Mouse (Mus musculus): ENCODE data around the gene Golt1a.
A peak's percentile ranks its signal among the peaks of the same experiment; 100 is the strongest.

The Golt1a gene

DNA sequence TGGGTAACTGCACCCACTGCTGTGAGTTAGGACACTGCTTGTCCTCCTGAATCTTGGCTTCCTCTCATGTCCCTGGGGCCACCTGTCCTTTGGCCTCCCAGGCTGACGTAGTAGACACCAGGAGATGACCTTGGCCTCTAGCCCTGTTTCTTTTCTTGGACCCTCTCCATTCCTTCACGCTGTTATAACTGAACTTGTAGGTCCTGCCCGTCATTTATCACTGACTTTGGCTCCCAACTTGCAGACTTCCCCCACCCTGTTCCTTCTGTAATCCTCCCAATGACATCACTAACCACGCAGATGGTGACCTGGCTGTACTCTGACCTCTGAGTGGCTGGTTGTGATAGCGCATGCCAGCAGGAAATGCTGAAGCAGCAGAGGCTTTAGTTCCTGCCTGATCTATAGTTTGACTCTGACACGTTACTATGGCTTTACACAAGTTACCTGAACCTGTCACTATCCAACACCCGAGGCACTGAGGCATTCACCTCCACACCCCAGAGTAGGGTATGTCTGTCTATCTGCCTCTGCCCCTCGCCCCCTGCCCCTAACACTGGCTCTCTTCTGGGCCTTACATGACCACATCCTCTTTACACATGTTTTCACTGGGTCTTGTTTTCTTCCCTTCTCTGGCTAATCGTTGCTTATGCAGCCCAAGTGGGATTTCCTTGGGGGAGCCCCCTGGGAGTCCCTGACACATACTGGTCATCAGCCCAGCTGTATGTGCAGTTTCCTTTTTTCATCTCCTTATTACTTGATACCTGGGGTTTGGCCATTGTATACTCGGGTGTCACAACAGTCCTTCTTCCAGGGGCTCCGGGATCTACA, 38.3 kb downstream of the Golt1a start:
- DNase-seq (ENCODE audit: low spot score) = no peak

- DNase-seq (ENCODE audit: low spot score) = no peak
Observed at GRCm38 (mm10) chr1:133350210-133350609, 40.6 kb downstream of the Golt1a start, which contains the start of gene Ren1. TSS of gene Ren1 (plus strand) at chr1:133350510.

DNA sequence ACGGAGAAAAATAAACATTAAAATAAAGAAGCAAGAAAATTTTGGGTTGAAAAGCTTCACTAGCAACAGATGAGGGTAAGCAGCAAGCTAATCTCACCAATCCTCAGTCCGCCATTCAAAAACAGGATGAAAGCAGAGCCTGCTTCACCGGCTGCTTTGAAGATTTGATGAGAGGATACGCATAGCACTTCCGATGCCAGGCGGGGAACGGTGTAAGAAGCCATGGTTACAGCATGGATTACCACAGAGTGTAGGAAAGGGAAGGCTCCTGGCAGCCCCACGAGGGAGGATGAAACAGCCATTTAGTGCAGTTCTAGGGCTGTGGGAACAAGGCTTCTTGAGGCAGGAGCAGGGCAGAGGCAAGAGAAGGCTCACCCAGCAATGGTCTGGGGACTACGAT, 42.2 kb downstream of the Golt1a start:
- no peak for DNase-seq (ENCODE audit: low spot score)

GRCm38 (mm10) chr1:133353371-133353809, 43.8 kb downstream of the Golt1a start:
- peak; percentile 50 for DNase-seq (ENCODE audit: low spot score)

- no peak for DNase-seq (ENCODE audit: low spot score)
Observed at GRCm38 (mm10) chr1:133355469-133355868, 45.9 kb downstream of the Golt1a start.

DNA sequence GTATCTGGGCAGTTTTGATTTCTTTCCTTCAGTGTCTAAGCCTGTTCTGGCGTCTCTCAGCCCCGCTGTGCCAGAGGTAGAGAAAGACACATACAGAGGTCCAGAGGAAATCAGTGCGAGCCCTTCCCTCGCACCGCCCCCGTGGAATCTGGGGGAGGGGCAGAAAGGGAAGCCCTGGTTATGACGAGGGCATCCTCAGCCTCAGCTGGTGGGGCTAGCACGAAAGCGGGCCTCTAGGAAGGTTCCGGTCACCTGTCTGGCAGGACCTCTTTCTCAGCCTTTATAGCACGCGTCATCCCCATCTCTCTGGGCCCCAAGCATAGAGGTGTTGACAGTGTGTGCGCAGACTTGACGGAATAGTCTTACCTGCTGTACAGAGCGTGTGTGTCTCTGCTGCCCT, 46.3 kb downstream of the Golt1a start:
- no peak for DNase-seq (ENCODE audit: low spot score)

- no peak for DNase-seq (ENCODE audit: low spot score)
Observed at GRCm38 (mm10) chr1:133356330-133356729, 46.7 kb downstream of the Golt1a start.

DNA sequence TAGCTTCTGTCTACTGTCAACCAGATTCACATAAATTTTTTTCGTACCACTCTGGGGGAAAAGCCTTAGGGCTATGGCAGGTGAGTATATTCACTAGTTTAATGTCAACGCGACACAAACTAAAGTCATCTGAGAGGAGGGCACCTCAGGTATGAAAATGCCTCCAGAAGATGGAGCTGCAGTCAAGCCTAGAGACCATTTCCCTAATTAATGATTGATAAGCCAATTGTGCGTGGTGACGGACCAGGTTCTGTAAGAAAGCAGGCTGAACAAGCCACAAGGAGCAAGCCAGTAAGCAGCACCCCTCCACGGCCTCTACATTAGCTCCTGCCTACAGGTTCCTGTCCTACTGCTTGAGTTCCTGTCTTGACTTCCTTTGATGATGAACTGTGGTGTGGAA, 51.4 kb downstream of the Golt1a start:
- no peak for DNase-seq (ENCODE audit: low spot score)

GRCm38 (mm10) chr1:133362103-133362502, 52.5 kb downstream of the Golt1a start:
- no peak for DNase-seq (ENCODE audit: low spot score)

DNA sequence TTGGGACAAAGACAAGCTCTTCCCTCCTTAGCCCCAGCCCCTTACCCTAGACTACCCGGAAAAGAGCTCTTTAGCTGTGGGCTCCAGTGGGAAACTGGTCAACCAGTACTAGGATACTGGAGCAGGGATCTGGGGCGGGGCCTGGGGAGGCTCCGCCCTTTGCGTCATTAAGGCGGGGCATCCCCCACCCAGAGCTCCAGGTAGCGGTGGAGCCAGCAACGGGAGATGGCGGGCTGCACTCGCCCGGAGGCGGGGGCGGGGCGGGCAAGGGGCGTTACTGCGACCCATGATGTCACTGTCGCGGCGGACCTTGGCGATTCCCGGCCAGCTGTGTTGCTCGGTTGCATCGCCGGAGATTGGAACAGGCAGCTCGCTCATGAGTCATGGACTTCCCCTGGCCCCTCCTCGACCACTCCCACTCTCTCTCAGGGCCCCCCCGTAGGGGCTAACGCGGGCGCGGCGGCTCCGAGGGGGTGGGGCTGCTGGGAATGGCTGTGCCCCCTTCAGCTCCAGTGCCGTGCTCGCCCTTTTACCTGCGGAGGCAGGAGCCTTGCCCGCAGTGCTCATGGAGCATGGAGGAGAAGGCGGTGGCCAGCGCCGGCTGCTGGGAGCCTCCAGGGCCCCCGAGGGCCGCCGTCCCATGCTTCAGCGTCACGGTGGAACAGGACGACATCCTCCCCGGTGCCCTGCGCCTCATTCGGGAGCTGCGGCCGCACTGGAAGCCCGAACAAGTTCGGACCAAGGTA, 53.8 kb downstream of the Golt1a start, which contains the start of gene Etnk2:
TSS of gene Etnk2 (plus strand) at position 297 of the 746 bp plus-strand sequence.
- peak; percentile 88 for DNase-seq (ENCODE audit: low spot score)

DNA sequence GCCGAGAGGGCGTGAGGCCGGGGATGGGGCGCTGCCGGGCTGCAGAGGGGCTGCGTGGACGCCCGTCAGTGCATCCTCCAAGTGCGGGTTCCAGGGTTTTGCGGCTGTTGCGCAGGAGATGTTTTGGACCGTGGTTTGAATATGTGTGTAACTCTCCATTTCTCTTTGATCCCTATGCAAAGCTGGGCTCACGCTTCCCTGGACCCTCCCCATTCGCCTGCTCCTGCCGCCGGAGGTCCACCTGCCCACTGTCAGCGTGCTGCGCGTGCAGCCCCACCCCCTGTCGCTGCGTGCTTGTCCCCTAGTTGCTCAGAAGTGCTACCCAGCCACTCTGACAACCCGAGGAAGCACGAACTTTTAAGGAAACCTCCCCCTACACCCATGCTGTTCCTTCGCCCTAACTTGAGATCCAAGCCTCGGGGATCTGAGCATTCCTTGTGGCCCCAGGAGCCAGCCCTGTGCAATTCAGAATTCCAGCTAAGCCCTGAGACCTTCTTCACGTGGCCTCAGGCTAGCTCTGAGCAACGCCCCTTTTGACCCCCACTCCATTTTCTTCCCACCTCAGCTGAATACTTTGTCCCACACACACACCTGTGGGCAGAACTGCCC, 54.5 kb downstream of the Golt1a start:
- DNase-seq (ENCODE audit: low spot score) = no peak

DNA sequence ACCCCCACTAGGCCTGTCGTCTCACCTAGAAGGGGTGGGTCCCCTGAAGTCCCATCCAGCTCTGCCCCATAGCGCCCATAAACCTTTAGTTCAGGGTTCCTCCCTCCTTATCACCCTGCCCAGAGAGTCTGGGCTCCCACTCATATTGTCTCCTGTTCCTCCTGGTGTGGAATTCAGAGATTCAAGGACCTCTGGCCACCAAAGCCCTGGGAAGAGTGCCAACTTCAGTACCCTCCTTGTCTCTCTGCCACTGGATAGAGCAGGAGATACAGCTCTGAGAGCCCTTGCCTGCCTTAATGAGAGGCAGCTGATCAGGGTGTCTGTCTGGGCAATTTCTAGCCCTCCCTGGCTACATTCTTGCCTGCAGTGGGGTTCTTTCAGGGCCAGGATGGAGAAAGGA, 55.3 kb downstream of the Golt1a start:
- peak; percentile 75 for DNase-seq (ENCODE audit: low spot score)

DNA sequence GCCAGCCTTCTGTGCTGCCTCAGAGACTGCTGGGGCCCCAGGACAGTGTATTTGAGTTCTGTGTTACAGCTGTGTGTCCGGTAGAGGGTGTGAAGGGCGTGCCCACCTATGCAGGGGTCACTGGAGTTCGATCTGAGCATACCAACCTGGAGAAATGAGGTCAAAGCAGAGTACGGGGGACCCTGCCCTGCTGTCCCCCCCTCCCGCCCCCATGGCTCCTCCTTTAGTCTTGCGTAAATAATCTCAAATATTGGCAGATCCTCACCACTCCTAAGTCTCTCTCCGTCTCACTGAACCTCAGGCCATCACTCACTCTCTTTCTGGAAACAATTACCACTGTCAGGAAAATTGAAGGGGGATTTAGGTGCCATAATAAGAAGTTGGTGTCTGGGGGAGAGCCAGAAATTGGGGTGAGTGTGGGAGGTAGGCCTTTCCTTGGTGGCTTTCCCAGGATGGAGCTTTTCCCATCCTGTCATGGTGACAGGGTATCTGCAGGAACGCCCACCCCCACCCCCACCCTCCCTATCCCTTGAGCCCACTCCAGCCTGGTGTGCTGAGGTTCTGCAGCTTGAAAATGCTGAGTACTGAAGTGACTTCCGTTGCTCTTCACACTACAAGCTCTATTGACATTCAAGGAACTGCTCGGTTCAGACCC, 57.5 kb downstream of the Golt1a start:
- DNase-seq (ENCODE audit: low spot score) = no peak

DNA sequence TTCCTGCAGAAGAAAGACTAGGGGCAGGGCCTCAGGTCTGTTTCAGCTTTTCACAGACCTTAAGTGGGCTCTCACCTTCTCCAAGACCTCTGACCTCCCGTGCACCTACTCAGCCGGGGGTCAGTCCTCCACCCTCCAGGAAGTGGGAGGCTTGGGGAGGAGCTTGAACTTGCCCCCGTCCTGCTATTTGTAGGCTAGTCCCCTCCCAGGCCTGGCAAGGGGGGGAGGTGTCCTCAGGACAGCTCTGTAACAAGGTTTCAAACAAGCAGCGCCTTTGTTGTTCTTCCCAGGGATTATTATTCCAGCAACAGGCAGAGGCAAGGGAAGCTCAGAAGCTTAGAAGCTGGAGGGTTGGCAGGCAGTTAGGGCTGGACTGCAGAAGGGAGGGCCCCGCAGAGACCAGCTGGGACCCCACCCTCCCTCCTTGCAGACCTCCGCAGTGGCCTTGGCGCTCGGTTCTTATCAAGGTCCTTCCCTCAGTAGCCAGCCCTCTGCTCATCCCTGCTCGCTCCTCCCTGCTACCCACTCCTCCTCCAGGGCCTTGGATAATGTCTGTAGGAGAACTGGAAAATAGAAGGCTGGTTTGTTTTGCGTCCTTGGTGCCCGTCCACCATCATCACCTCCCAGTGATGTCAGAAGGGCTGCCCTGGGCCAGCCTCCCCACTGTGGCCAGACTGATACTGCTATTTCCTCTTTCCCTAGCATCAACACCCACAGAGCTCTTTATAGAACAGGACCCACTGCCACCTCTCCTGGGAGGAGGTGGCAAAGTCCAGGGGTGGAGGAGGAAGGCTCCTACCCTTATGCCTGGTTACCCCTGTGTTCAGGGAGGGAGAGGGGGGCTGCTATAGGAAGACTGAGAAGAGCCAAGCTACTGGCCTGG, 58.2 kb downstream of the Golt1a start:
- peak; percentile 92 for DNase-seq (ENCODE audit: low spot score)

GRCm38 (mm10) chr1:133368644-133369043, 59.0 kb downstream of the Golt1a start:
- DNase-seq (ENCODE audit: low spot score) = no peak

GRCm38 (mm10) chr1:133370352-133370751, 60.8 kb downstream of the Golt1a start:
- DNase-seq (ENCODE audit: low spot score) = no peak

- no peak for DNase-seq (ENCODE audit: low spot score)
Observed at GRCm38 (mm10) chr1:133371431-133371830, 61.8 kb downstream of the Golt1a start.

DNA sequence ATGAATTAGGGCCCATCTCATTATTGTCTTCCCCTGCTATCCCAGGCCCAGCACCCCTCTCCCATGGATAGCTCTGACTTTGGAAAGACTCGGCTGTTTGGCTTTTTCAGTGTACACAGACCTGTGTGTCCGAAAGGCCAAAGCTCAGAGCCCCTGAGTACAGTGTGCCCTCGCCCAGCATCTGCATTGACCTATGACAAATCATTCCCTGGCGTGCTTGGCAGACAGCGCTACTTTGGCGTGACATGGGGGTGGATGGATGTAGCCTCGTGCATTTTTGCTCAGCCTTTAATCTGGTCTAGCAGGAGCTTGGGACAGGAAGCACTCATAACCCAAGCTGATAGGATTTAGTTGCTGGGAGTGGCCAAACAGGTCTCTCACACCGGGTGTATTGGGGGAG, 62.5 kb downstream of the Golt1a start:
- no peak for DNase-seq (ENCODE audit: low spot score)
